Mouse (Mus musculus): ENCODE data around the gene Nr5a2.

Nr5a2 gene

GRCm38 (mm10) chr1:136960428-136961012 lies at the start of gene Nr5a2:
Gene Nr5a2, minus strand, starts transcription at chr1:136960448.
- DNase-seq: no peak

DNA sequence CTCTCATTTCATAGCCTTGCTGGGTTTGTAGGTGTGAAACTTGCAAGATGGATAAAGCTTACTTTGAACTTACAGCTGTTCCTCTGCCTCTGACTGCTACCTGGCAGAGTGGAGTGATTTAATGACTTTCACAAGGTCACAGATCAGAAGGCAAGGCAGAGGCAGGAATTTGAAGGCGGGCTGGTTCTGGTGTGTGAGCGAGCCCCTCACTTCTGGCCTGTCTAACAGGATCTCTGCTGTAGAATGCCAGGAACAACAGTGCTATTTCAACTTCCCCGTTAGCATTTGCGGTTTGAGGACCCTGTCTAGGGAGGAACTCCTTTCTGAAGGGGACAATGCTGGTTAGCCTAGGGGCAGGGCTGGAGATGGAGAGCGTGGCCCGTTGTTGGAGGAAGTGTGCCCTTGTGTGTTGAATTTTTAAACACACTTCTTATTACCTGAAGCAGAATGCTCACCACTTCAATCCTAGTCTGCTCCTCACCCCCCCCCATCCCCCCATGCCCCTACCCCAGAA lies 48.5 kb upstream of the Nr5a2 start:
- DNase-seq: peak; percentile 12

DNA sequence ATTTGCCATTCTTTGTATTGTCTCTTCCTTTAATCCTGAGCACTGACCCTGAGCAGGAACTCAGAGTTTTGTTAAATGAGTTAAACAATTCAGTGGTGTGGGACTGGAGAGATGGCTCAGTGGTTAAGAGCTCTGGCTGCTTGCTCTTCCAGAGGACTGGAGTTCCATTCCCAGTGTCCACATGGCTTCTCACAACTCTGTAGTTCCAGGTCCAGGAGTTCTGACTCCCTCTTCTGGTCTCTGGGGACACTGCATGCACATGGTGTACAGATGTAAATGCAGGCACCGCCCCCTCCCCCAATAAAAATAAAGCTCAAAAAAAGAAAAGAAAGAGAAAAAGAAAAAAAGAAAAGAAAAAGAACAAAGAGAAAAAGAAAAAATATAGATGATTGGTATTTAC lies 43.6 kb upstream of the Nr5a2 start:
- no peak for DNase-seq

- no peak for DNase-seq
Measured at GRCm38 (mm10) chr1:137003144-137003543, 42.9 kb upstream of the Nr5a2 start.

GRCm38 (mm10) chr1:136991762-136992352 lies 31.6 kb upstream of the Nr5a2 start:
- no peak for DNase-seq

- no peak for DNase-seq
Measured at GRCm38 (mm10) chr1:136980253-136980893, 20.1 kb upstream of the Nr5a2 start.

DNA sequence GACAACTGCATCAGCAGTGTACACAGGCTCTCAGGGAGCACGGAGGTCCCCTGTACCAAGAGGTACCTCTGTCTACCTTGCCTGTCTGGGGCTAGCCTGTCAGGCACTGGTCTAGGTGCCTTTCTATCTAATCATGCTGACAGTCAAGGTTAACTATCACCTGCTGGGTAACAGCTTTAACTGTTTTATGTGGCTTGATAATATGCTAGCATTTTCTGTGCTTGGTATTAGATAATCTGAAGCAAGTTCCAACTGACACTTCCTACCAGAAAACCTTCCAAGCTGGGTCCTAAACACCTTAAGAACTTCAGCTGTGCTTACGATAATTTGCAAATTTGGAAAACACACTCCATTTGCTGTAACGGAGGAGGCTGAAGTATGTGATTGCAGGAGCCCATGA lies 17.6 kb upstream of the Nr5a2 start:
- DNase-seq: no peak

GRCm38 (mm10) chr1:136974040-136974439 lies 13.8 kb upstream of the Nr5a2 start:
- no peak for DNase-seq

DNA sequence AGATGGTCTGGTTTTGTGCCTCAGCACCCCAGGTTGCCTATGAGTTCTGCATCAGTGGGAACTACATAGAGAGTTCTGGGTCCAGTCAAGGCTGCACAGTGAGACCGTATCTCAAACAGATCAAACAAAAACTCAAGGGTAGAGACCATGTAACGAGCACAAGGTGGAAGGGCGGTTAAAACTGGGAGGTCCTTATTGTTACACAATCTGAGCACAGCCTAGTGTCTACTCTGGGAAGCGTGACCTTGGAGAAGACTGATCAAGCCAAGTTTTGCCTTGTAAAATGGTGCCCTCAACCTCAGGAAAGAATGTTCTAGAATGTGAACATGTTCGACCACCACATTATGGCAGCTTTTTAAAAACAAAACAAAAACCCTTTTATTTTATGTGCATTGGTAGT lies 12.8 kb upstream of the Nr5a2 start:
- DNase-seq: no peak

DNA sequence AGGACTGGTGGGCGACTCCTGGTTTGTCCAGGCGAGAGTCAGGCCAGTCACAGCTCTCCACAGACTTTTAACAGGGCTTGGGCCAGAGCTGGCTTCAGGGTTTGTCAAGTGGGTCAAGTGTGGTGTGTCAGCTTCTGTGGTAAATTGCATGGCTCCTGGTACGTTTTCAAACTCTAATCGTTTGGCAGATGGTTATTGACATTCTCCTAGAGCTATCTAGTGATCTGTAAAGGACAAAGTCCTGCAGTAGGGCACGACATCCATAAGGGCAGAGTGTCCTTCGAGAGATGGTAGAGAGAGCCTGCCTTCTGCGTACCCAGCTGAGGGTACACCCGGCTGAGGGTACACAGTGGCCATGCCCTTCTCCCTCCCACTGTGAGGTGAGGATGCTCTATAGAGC lies 10.7 kb upstream of the Nr5a2 start:
- DNase-seq: no peak

DNA sequence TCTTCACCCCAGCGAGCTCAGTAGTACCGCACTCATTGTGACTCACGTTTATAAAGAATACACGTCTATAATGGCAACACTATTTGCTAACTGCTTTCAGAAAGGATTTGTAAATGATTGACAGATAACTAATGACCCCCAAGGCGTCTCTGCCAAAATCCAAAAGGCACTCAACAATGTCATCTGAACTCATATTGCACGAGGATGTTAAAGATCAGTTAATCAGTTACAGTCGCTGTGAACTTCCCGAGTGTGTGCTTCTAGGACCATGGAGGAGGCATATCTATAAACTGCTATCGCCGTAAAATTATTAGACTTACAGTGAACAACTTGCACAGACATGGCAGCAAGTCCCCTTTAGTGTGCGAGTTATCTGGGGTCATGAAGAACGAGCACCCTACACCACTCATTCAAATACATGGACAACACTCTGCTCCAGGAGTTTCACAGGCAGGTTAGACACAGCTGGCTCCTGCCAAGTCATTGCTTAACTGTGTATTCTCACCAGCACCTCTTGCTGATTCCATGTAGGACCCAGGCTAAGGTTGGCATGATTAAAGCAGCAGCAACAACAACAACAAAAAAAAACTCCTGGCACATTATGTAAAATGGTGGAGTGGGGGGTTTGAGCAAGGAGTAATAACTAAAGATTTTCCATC lies 6.6 kb upstream of the Nr5a2 start:
- DNase-seq: no peak

DNA sequence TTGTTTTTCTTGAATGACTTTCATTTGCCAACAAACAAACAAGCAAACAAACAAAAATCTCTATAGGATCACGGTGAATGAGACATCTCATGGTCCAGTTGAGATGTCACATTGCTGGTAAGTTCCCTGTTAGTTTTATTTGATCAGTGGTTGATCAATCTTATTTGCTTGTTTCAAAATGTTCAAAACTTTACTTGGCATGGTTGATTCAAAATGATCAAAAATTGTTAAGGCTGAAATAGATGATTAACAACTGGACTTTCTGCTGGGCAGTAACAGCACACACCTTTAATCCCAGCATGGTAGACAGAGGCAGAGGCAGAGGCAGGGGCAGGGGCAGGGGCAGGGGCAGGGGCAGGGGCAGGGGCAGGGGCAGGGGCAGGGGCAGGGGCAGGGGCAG lies 757 bp downstream of the Nr5a2 start:
- DNase-seq: no peak

- no peak for DNase-seq
Measured at GRCm38 (mm10) chr1:136958666-136959065, 1.6 kb downstream of the Nr5a2 start.

GRCm38 (mm10) chr1:136958185-136958584 lies 2.1 kb downstream of the Nr5a2 start:
- no peak for DNase-seq

GRCm38 (mm10) chr1:136957696-136958095 lies 2.6 kb downstream of the Nr5a2 start:
- DNase-seq: no peak

- DNase-seq: no peak
Measured at GRCm38 (mm10) chr1:136954108-136954494, 6.1 kb downstream of the Nr5a2 start.

DNA sequence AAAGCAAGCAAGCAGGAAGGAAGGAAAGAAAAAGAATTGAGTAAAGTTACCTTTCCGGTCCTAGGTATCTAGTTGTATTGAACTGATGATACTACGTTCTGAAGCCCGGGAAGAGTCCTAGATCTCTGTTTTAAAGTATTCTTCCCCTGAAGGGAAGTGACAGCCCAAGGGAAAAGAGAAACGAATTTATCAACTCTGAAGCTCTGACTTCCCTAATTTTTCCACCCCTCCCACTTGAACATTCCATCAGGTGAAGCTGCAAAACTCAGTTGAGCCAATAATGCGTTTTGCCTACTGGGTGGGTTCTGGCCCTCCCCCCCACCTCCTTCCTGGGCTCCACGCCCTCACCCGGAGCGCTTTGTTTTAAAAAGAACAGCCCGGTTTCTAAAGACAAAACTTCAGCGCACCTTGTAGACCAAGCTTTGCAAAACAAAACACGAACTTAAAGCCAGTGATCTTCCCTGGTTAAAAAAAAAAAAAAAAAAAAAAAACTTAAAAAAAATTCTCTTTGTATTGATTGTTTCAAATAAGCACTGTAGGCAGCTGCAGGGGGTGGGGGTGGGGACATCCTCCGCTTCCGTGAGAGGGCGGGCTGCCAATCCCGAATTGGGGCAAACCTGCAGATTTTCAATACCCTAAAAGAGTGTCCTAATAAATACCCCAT lies 6.7 kb downstream of the Nr5a2 start:
- no peak for DNase-seq

DNA sequence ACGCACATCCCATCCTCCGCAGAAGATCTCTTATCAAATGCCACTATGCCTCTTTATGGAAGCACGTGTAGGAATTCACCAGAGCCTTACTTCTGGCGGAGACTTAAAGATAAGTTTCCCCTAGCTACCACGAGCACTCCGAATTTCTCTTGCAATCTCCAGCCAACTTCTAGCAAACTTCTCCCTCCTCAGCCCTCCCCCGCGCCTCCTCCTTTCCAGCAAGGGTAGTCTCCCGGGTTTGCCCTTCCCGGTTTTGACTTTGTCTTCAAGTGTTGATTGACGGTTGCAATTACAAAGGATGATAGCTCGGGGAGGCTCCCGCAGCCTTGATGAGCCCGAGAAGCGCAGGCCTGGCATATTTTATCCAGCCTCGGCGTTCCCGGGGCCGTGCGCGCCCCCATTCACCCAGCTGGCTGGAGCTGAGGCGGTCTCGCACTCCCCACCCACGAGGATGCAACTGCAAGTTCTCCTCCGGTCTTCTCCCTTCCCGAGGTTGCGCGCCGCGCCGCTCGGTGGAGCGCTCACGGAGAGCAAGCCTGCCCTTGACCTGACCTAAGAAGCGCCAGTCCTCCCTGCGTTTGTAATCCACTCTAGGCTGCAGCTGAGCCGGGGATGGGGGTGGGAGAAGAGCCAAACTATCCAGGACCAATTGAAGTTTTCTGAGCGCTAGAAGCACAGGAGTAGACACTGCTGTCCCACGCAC lies 7.5 kb downstream of the Nr5a2 start:
- DNase-seq: peak; percentile 29

GRCm38 (mm10) chr1:136951946-136952531 lies 8.2 kb downstream of the Nr5a2 start:
- no peak for DNase-seq

- no peak for DNase-seq
Measured at GRCm38 (mm10) chr1:136951155-136951650, 9.0 kb downstream of the Nr5a2 start.

DNA sequence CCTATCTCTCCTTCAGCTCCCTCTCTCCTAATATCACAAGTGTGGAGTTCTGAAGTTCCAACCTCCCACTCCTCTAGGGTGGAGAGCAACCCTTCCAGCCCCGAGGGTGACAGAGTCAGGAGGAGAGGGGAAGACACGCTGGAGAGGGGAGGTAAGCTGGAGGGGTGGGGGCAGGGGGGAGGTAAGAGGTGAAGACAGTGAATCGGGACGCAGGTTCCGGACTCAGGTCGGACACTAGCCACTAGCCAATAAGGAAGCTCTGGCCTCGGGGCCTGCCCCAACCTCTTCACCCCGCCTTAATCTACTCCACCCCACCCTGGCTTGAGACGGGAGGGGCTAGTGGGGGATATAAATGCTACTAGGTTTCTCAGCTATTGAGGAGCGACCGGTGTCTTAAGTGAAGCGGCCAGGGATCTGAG lies 10.9 kb downstream of the Nr5a2 start:
- DNase-seq: peak; percentile 35
